Mouse (Mus musculus) limb, embryonic 11.5 days (tissue): ENCODE data around the gene 4931428L18Rik. TPM values are rescaled to one million over a fixed set of nuclear protein-coding genes. Genes with fewer than 3 reads are reported as not detected.
A peak's percentile ranks its signal among the peaks of the same experiment; 100 is the strongest.
"Not testable (repeated sequence)": the region's sequence is repeated elsewhere in the genome, so short reads cannot be mapped to it uniquely, and the experiment has no call there.

Experiments
- ATAC-seq: fragments of 200-750 bp; cut with Nextera tagmentation; 2 replicates; pipeline ENCODE4 v1.8.0; 2017; ENCODE audit warnings: low read depth; ENCODE audit not compliant: insufficient number of reproducible peaks, low FRiP score, low TSS enrichment
- DNase-seq: peaks from one replicate; pipeline ENCODE4 v3.0.0-alpha.2; 2015; ENCODE audit warnings: low spot score
- H3K27ac ChIP-seq: fragments of 300-500 bp; sonication (generic); replicated peaks from 2 replicates; pipeline ENCODE4 v1.5.1; 2014; ENCODE audit warnings: low read depth, mild to moderate bottlenecking, low read length
- H3K27me3 ChIP-seq: fragments of 300-500 bp; sonication (generic); 2 replicates; pipeline ENCODE4 v1.6.1; 2014; ENCODE audit warnings: mild to moderate bottlenecking, low read length, mixed read lengths; ENCODE audit not compliant: control insufficient read depth, insufficient read depth
- H3K36me3 ChIP-seq: fragments of 300-500 bp; sonication (generic); 2 replicates; pipeline ENCODE4 v1.6.1; 2014; ENCODE audit warnings: mild to moderate bottlenecking, low read length, moderate library complexity, mixed read lengths; ENCODE audit not compliant: control insufficient read depth, insufficient read depth
- H3K4me1 ChIP-seq: fragments of 300-500 bp; sonication (generic); 2 replicates; pipeline ENCODE4 v1.6.1; 2014; ENCODE audit warnings: low read length, mixed read lengths; ENCODE audit not compliant: control insufficient read depth, insufficient read depth
- H3K4me2 ChIP-seq: fragments of 300-500 bp; sonication (generic); 2 replicates; pipeline ENCODE4 v1.6.1; 2014; ENCODE audit warnings: low read depth, mild to moderate bottlenecking, moderate library complexity; ENCODE audit not compliant: severe bottlenecking
- H3K4me3 ChIP-seq: fragments of 300-500 bp; sonication (generic); 2 replicates; pipeline ENCODE4 v1.5.1; 2014; ENCODE audit warnings: low read depth, low read length
- H3K9ac ChIP-seq: fragments of 300-500 bp; sonication (generic); 2 replicates; pipeline ENCODE4 v1.6.1; 2014; ENCODE audit warnings: mild to moderate bottlenecking, low read length
- H3K9me3 ChIP-seq: fragments of 300-500 bp; sonication (generic); 2 replicates; pipeline ENCODE4 v1.6.1; 2016; ENCODE audit warnings: low read length; ENCODE audit not compliant: control insufficient read depth
- WGBS: fragments of 180-500 bp; shearing (Covaris S2); extraction: QIAGEN DNeasy Blood & Tissue Kit; methylation state at CpG from one replicate; pipeline ENCODE4 v1.1.7; 2014; 5-methylcytosine and 5-hydroxymethylcytosine counted together
- polyA plus RNA-seq: library from polyadenylated mRNA; unstranded; fragments of >200 nt; fragmentation: Nextera tagmentation; extraction: Ambion mirVana; gene quantifications from 2 replicates; pipeline ENCODE4 v1.2.1, GENCODE M21; 2014

4931428L18Rik gene
- polyA plus RNA-seq, 1 experiment from 2014 or later, result not detected

DNA sequence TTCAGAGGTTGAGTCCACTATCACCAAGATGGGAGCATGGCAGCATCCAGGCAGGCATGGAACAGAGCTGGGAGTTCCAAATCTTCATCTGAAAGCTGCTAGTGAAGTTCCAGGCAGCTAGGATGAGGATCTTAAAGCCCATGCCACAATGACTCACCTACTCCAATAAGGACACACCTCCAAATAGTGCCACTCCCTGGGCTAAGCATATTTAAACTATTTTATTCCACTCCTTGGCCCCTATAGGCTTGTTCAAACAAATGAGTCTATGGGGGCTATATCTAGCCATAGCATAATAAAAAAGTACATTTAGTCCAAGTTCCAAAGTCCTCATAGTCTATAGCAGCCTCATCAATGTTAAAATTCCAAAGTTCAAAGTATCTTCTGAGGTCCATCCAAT, 199.3 kb downstream of the 4931428L18Rik start:
- ATAC-seq, result no peak
- no peaks in the 10 kb centered on the region for H3K9me3 ChIP-seq
- no peaks in the 10 kb centered on the region for H3K27me3 ChIP-seq
- no peaks in the 10 kb centered on the region for H3K36me3 ChIP-seq
- no peak overlapping the region for H3K4me3 ChIP-seq
- DNase-seq, result no peak
- H3K27ac ChIP-seq, result no peak overlapping the region
- no peak overlapping the region for H3K9ac ChIP-seq
- H3K4me2 ChIP-seq, result no peak overlapping the region
- no peaks in the 10 kb centered on the region for H3K4me1 ChIP-seq

DNA sequence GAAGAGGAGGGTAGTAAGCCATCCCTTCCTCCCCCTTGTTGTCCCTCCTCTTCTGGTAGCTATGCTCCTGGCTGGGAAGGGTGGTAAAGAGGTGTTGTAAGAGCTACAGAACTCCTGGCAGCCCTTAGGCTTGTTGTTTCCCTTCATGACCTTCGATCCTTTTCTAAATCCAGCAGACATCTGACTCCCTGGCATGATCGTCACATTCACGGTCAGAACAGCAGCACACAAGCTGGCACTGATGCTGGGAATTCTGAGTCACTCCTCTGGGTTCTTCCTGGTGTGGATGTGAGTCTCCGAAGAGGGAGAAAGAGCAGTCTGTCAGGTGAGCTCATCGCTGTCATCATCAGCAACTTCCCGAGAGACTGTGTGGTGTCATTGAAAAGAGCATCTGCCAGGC, 203.2 kb downstream of the 4931428L18Rik start:
- no peak for DNase-seq
- 84% methylated on average over 6 of the region's 6 CpGs for WGBS
- H3K4me3 ChIP-seq, result no peak overlapping the region
- ATAC-seq, result no peak
- H3K9ac ChIP-seq, result no peak overlapping the region
- no peaks in the 10 kb centered on the region for H3K4me1 ChIP-seq
- H3K4me2 ChIP-seq, result no peak overlapping the region
- no peaks in the 10 kb centered on the region for H3K36me3 ChIP-seq
- H3K27me3 ChIP-seq, result no peaks in the 10 kb centered on the region
- H3K9me3 ChIP-seq, result no peaks in the 10 kb centered on the region
- H3K27ac ChIP-seq, result no peak overlapping the region

DNA sequence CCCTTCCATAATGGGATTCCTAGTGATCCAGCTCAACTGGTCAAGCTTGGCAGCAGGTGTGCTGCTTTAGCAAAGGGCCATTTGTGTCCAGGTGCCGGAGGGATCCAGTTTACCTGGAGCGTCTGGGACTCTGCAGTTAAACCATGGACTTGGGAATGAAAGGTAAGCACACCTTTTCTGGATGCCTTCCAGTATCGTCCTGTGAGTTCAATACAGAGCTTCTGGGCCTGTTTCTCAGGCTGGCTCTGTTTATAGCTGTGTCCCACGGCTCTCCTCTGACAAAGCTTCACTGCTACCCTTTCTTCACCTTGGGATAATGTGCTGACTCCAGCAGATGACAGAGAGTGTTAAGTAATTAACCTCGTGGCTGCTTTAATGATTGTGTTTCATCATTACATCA, 205.1 kb downstream of the 4931428L18Rik start:
- H3K27ac ChIP-seq, result no peak overlapping the region
- H3K27me3 ChIP-seq, result no peaks in the 10 kb centered on the region
- no peaks in the 10 kb centered on the region for H3K4me1 ChIP-seq
- H3K9me3 ChIP-seq, result no peaks in the 10 kb centered on the region
- no peak overlapping the region for H3K4me3 ChIP-seq
- H3K9ac ChIP-seq, result no peak overlapping the region
- DNase-seq (no peak), ATAC-seq (no peak)
- H3K4me2 ChIP-seq, result no peak overlapping the region
- 76% methylated on average over 5 of the region's 5 CpGs for WGBS
- H3K36me3 ChIP-seq, result no peaks in the 10 kb centered on the region

DNA sequence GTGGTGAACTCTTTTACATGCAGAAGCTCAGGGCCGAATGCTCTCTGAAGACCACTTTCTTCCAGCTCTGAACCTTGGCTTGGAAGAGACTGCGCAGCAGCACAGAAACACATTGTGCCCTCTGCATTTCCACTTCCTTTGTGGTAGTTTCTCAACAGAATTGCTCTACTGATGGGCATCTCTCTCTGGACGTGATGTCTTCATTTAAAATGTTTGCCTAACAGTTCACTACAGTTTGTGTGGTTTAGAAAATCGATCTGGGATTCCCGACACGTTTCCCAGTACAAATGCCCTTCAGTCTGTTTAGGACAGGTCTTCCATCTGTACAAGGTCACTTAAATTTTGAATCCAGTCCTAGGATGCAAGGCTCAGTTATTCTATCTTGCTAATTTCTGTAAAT, 206.4 kb downstream of the 4931428L18Rik start:
- no peaks in the 10 kb centered on the region for H3K27me3 ChIP-seq
- DNase-seq (no peak), ATAC-seq (no peak)
- H3K9me3 ChIP-seq, result no peaks in the 10 kb centered on the region
- H3K4me3 ChIP-seq, result no peak overlapping the region
- H3K4me2 ChIP-seq, result no peak overlapping the region
- no peaks in the 10 kb centered on the region for H3K36me3 ChIP-seq
- H3K4me1 ChIP-seq, result no peaks in the 10 kb centered on the region
- H3K9ac ChIP-seq, result no peak overlapping the region
- 94% methylated on average over 6 of the region's 6 CpGs for WGBS
- H3K27ac ChIP-seq, result no peak overlapping the region

DNA sequence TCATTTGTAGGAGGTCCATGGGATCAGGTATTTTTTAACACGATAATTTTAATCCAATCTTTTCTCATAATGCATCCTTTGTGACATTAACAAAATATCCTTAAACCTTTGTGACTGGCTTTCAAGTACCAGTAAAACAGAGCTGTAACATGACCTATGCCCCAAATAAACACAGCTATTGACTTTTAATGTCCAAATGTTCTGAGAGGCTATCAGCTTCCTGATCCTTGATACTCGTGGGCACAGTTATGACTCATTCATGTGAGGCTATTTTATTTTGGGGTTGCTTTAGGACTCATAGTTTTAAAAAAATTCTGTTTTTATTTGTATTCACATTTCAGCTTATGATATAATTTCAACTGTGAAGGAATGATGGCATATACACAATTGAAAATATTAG, 207.2 kb downstream of the 4931428L18Rik start:
- Histone ChIP-seq H3K4me1 (no peaks in the 10 kb centered on the region), H3K27me3 (no peaks in the 10 kb centered on the region), H3K4me3 (no peak overlapping the region), H3K4me2 (no peak overlapping the region), H3K36me3 (no peaks in the 10 kb centered on the region), H3K27ac (no peak overlapping the region), H3K9ac (no peak overlapping the region), H3K9me3 (no peaks in the 10 kb centered on the region)
- WGBS, result 44% methylated on average over 2 of the region's 2 CpGs
- DNase-seq (no peak), ATAC-seq (no peak)

DNA sequence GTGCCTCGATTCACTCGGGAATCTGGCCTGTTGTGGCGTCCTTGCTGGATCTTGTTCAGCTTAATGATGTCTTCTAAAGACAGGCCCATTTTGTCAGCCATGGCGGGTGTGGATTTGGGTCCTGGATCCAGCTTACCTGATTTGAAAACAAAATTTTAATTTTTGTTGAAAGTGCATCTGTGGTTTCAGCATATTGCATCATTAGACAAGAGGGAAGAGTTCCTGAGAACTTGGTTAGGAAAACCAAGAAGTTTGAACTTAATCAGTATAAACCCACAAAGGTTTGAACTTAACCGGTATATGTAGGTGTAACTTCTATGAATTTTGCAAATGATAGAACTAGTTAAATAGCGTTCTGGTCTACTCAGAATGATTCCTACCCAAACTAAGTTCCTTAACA, 244.6 kb downstream of the 4931428L18Rik start, which contains the start of gene AC153137.1:
TSS of gene AC153137.1 (minus strand) at position 101 of the 400 bp plus-strand sequence.
- H3K4me1 ChIP-seq, H3K9ac ChIP-seq, H3K36me3 ChIP-seq, ATAC-seq, H3K9me3 ChIP-seq, H3K27ac ChIP-seq, DNase-seq, H3K4me2 ChIP-seq, H3K4me3 ChIP-seq, H3K27me3 ChIP-seq: not testable (repeated sequence)
- WGBS, result 89% methylated on average over 5 of the region's 6 CpGs

DNA sequence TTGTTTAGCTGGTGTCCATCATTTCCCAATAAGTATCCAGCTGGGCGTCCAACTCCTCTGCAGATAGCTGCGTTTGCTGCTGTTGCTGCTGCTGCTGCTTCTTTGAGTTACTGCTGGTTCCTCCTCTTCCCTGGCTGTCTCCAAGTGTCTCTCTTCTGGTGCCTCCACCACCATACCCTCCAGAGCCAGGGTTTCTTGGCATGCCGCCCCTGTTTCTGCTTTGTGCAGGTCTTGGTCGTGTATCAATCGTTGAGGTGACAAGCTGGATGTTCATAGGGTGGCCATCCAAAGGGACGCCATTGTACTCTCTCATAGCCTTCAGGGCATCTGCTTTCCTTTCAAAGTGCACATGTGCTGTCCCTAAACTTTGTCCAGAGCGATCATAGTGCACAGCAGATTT, 245.2 kb downstream of the 4931428L18Rik start:
- H3K4me2 ChIP-seq, H3K4me3 ChIP-seq, H3K9me3 ChIP-seq, H3K36me3 ChIP-seq, DNase-seq, H3K27me3 ChIP-seq, H3K4me1 ChIP-seq, H3K27ac ChIP-seq, H3K9ac ChIP-seq, ATAC-seq: not testable (repeated sequence)
- 92% methylated on average over 7 of the region's 7 CpGs for WGBS

DNA sequence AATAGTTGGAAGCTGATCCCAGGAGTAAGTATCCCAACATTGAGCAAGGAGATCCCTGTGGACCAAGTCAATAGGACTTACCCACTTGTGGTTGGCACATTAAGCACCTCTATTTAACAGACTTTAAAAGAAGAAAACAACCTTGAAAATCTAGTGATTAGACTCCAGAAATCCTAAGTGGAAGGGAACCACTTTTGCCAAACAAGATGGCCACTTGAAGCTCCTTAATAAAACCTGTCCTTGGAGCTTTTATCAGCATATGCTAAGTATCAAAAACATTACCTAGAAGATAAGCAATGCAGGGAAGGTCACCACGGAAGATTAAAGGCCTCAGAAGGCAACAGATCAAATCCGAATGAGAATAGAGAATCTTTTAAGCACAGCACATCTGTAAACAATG, 270.7 kb downstream of the 4931428L18Rik start:
- DNase-seq (no peak), ATAC-seq (no peak)
- H3K27me3 ChIP-seq, result no peaks in the 10 kb centered on the region
- no peaks in the 10 kb centered on the region for H3K9me3 ChIP-seq
- no peak overlapping the region for H3K4me2 ChIP-seq
- H3K36me3 ChIP-seq, result no peaks in the 10 kb centered on the region
- 83% methylated on average over 2 of the region's 2 CpGs for WGBS
- H3K4me1 ChIP-seq, result no peaks in the 10 kb centered on the region
- H3K27ac ChIP-seq, result no peak overlapping the region
- H3K9ac ChIP-seq, result no peak overlapping the region
- H3K4me3 ChIP-seq, result no peak overlapping the region

DNA sequence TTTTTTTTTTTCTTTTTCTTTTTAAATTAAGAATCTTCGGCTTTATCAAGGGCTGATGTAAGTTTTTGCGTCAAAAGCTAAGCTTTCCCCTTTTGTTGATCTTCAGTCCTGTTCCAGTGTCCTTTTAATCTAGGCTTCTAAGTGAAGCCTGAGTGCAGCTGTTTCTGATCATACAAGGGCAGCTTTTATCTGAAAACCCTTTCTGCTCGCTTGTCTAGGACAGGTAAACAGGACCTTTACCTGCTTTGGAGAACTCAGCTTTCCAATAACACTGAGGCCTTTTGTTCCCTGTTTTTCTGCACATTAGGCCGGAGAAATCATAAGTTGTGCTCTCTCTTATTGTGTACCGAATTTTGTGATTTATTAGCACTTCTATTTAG, 272.0 kb downstream of the 4931428L18Rik start:
- Histone ChIP-seq H3K9ac (peak overlapping the region; percentile 98), H3K4me1 (no peaks in the 10 kb centered on the region), H3K9me3 (no peaks in the 10 kb centered on the region), H3K27me3 (no peaks in the 10 kb centered on the region), H3K27ac (peak overlapping the region; percentile 99), H3K36me3 (no peaks in the 10 kb centered on the region), H3K4me2 (peak overlapping the region; percentile 50; the same call in 1 of the 2 replicates), H3K4me3 (peak overlapping the region; percentile 63)
- WGBS, result 37% methylated on average over 5 of the region's 5 CpGs
- DNase-seq, result no peak
- ATAC-seq, result no peak
